Comparison of ENCODE assay signal across 25 mouse cellular contexts in genomic region chr12:76272610-76273524, GRCm38 (mm10). TPM values are rescaled to one million over a fixed set of nuclear protein-coding genes. Genes with fewer than 3 reads are reported as not detected.
DNase-seq lines count a peak whose midpoint lies in the region; ATAC-seq and TF ChIP-seq lines count a peak whose summit lies in the region.
"Had no signal": no experiment of that assay in that cellular context is flagged by ENCODE, and none has a peak within 500 bp of the region (broad histone marks: within the 10 kb centered on the region; RNA-seq: fewer than 3 reads in every experiment).

No protein-coding gene starts in this region.

- H3K4me3 ChIP-seq in liver, adult 2 months (ENCODE audit: insufficient read depth, low read depth, low read length): no peak overlapping the region; the same call in 1 of the 2 replicates
- no peak overlapping the region for H3K4me3 ChIP-seq in liver, embryonic 15.5 days (replicated peaks)
- H3K4me3 ChIP-seq: forebrain, embryonic 10.5 days; hindbrain, embryonic 10.5 days; layer of hippocampus, adult 2 months had no signal

- no peak overlapping the region for H3K4me2 ChIP-seq in liver, embryonic 15.5 days

- H3K9ac ChIP-seq in liver, adult 2 months (ENCODE audit: low read depth, low read length): peak overlapping the region; percentile 60
- H3K9ac ChIP-seq in liver, embryonic 15.5 days: no peak overlapping the region
- H3K9ac ChIP-seq: forebrain, postnatal 0 days had no signal

- peaks cover 4% of the 10 kb centered on the region; the same call in 1 of the 2 replicates for H3K36me3 ChIP-seq in liver, adult 2 months (ENCODE audit: control insufficient read depth, insufficient read depth, low read length)
- peaks cover 26% of the 10 kb centered on the region for H3K36me3 ChIP-seq in liver, embryonic 15.5 days (replicated peaks)

- no peak for TF ChIP-seq CTCF in liver, adult 2 months (IDR thresholded peaks at IDR 0.05; ENCODE audit: low read depth, low read length)

- no peaks in the 10 kb centered on the region for H3K27me3 ChIP-seq in liver, adult 2 months (ENCODE audit: control insufficient read depth, insufficient read depth, low read length)
- no peaks in the 10 kb centered on the region for H3K27me3 ChIP-seq in liver, embryonic 15.5 days

- DNase-seq in adrenal gland, postnatal 14 days: peak; percentile 55
- DNase-seq in adrenal gland, postnatal 4 days (ENCODE audit: low spot score in 2 of 2): no peak
- DNase-seq in liver, adult 2 months (ENCODE audit: extremely low read depth, low read depth, low spot score): peak; percentile 94
- no peak for DNase-seq in liver
- no peak for DNase-seq in thymus, postnatal 4 days
- DNase-seq in urinary bladder, postnatal 25 days (ENCODE audit: low spot score): no peak
- DNase-seq: cerebellum, adult 2 months; cerebellum, postnatal 36 days; forebrain, postnatal 0 days; gastrocnemius, postnatal 36 days; kidney, adult 9 months; layer of hippocampus, postnatal 36 days; lung, postnatal 10 days; right cerebral cortex, postnatal 25 days; thymus, adult 2 months had no signal

- WGBS in liver, adult 2 months: 31% methylated on average over 10 of the region's 10 CpGs
- WGBS in liver, embryonic 15.5 days (ENCODE audit: insufficient replicate concordance): 62% methylated on average over 10 of the region's 10 CpGs

- H3K79me2 ChIP-seq in liver, adult 2 months (ENCODE audit: control insufficient read depth, insufficient read depth, low read length): peaks cover 10% of the 10 kb centered on the region; the same call in 1 of the 2 replicates

- H3K9me3 ChIP-seq in liver, embryonic 15.5 days (replicated peaks): no peaks in the 10 kb centered on the region
- H3K9me3 ChIP-seq: forebrain, embryonic 10.5 days; hindbrain, embryonic 10.5 days had no signal

- H3K4me1 ChIP-seq in liver, adult 2 months (ENCODE audit: control insufficient read depth, insufficient read depth, low read length): peaks cover 38% of the 10 kb centered on the region
- peaks cover 33% of the 10 kb centered on the region for H3K4me1 ChIP-seq in liver, embryonic 15.5 days (replicated peaks)
- H3K4me1 ChIP-seq: forebrain, embryonic 10.5 days had no signal

- peak overlapping the region; percentile 93 for H3K27ac ChIP-seq in liver, adult 2 months (replicated peaks; ENCODE audit: insufficient read depth, low read depth, low read length)
- peak overlapping the region; percentile 61 for H3K27ac ChIP-seq in liver, embryonic 15.5 days (replicated peaks)
- H3K27ac ChIP-seq: forebrain, embryonic 10.5 days; hindbrain, embryonic 10.5 days; hindbrain, postnatal 0 days had no signal

- ATAC-seq in liver, embryonic 15.5 days (ENCODE audit: insufficient read depth): peak; percentile 82
- ATAC-seq: forebrain, postnatal 0 days; hindbrain, postnatal 0 days; midbrain, embryonic 16.5 days had no signal

- TF ChIP-seq POLR2A in liver, adult 2 months (IDR thresholded peaks at IDR 0.05; ENCODE audit: extremely low read depth, insufficient read depth, low read length): no peak

RNA-seq across cellular contexts. Expression of gene Mthfd1, which starts 17.8 kb away (rescaled TPM):
- total RNA-seq in adrenal gland, postnatal 14 days (2021): 46.8 and 61.0 TPM in 2 replicates
- total RNA-seq in adrenal gland, postnatal 4 days (2021): 10 to 100 TPM; 48.3 to 56.2 TPM
- total RNA-seq in liver, adult 2 months (2014; rRNA removed): 188 and 211 TPM in 2 replicates
- 112 and 121 TPM in 2 replicates for polyA plus RNA-seq in liver, adult 2 months (2012; rRNA removed)
- 94.7 and 101 TPM in 2 replicates for polyA plus RNA-seq in liver, embryonic 15.5 days (2015; fragmentation: Nextera tagmentation; extraction: Ambion mirVana)

RNA-seq across cellular contexts. Expression of gene Tex21, which starts 26.3 kb away (rescaled TPM):
- total RNA-seq in adrenal gland, postnatal 14 days (2021): not detected in 2 replicates
- not detected for total RNA-seq in adrenal gland, postnatal 4 days (2021)
- not detected in 2 replicates for total RNA-seq in liver, adult 2 months (2014; rRNA removed)
- polyA plus RNA-seq in liver, adult 2 months (2012; rRNA removed): not detected in 2 replicates
- polyA plus RNA-seq in liver, embryonic 15.5 days (2015; fragmentation: Nextera tagmentation; extraction: Ambion mirVana): 0.12 TPM in 1 of 2 replicates, not detected in the other
- total RNA-seq: forebrain, postnatal 0 days; gastrocnemius, postnatal 36 days; hindbrain, postnatal 0 days; layer of hippocampus, adult 2 months; layer of hippocampus, postnatal 36 days; left cerebral cortex, postnatal 14 days; neutrophil, adult 5-6 weeks had no signal
- polyA plus RNA-seq: cerebellum, adult 2 months; forebrain, embryonic 10.5 days; forebrain, postnatal 0 days; heart, embryonic 16.5 days; hindbrain, embryonic 10.5 days; hindbrain, postnatal 0 days; midbrain, embryonic 16.5 days; stomach, embryonic 16.5 days; thymus, adult 2 months had no signal

RNA-seq across cellular contexts. Expression of gene Akap5, which starts 51.8 kb away (rescaled TPM):
- total RNA-seq in adrenal gland, postnatal 14 days (2021): 3.4 and 4.3 TPM in 2 replicates
- total RNA-seq in adrenal gland, postnatal 4 days (2021): 1 to 10 TPM; 1.9 to 2.4 TPM
- 1.1 and 1.2 TPM in 2 replicates for total RNA-seq in liver, adult 2 months (2014; rRNA removed)
- polyA plus RNA-seq in liver, adult 2 months (2012; rRNA removed): 0.12 and 0.17 TPM in 2 replicates
- 0.17 and 0.25 TPM in 2 replicates for polyA plus RNA-seq in liver, embryonic 15.5 days (2015; fragmentation: Nextera tagmentation; extraction: Ambion mirVana)

Comparison
In these comparisons a context has a peak if more than half of its experiments do, and no peak if none do; other contexts are left out.
1. DNase-seq: peak in adrenal gland, postnatal 14 days (single experiment) and liver, adult 2 months (single experiment); none in adrenal gland, postnatal 4 days (0 of 2), liver (single experiment), thymus, postnatal 4 days (single experiment) and urinary bladder, postnatal 25 days (single experiment).